Mouse (Mus musculus): ENCODE measurements around the gene Tmem119.

Gene Tmem119

GRCm38 (mm10) chr5:113772905-113773519 lies 27.3 kb downstream of the Tmem119 start:
- in situ Hi-C loops (cut with MboI; ENCODE audit: low sequenced_read_pairs) = no loop called here

GRCm38 (mm10) chr5:113772450-113772895 lies 27.8 kb downstream of the Tmem119 start, which contains the start of the genes Sart3 and Iscu:
Gene Sart3, minus strand, starts transcription at chr5:113772510.
Gene Iscu, plus strand, starts transcription at chr5:113772748.
- in situ Hi-C loops (cut with MboI; ENCODE audit: low sequenced_read_pairs) = no loop called here

DNA sequence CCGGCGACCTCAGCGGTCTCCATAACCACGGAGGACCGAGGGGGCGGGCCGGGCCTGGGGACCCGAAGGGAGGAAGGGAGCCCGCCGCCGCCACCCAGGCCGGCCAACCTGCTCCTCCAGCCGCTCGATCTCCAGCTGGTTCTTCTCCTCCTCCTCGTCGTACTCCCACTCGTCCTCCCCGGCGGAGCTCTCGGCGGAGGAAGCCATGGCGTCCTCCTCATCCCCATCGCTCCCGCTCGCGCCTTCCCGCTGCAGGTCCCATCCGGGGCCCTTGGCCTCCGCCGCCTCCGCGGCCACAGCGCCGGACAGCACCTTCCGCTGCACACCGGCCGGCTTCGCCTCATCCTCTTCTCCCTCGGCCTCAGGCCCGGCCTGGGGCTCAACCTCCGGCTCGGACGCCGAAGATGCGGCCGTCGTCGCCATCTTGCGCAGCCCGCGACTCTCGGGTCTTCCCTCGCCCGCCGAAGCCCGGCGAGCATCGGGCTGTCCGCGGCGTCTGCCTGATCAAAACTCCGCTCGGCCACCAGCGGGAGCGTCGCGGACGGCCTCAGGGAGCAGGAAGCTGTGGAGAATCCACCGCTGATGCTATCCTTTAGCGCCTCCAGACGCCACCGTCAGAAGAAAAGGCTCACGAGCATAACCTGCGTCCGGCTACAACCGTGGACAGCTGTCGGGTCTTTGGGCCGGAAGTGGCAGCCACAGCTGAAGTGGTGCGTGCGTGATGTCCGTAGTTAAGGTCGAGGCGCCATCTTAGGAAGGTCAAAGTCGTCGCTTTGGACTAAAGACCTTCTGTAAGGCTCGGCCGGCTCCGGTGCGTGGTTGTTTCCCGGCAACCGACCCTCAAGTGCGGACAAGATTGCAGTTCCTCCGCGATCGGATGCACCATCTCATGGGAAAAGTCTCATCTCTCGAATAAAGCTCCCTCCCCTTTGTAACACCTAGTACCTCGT lies 28.8 kb downstream of the Tmem119 start:
- in situ Hi-C loops (cut with MboI; ENCODE audit: low sequenced_read_pairs) = no loop called here

DNA sequence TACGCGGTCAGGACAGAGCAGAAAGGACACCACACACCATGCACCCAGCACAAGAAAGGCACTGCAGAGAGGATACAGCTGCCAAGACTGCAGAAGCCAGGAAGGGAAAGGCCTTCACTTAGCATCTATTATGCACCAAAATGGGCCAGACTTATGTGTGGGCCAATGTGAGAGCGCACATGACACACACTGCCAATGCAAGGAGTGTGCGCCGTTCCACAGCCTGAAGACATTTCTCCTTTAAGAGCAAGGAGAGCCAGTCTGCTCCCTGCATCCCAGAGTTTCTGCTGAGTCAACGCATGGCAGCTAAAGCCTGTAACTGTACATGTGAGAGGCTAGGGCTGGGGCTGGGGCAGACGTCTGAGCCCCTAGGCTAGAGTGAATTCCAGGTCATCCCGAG lies 31.5 kb downstream of the Tmem119 start:
- in situ Hi-C loops (cut with MboI; ENCODE audit: low sequenced_read_pairs) = no loop called here

DNA sequence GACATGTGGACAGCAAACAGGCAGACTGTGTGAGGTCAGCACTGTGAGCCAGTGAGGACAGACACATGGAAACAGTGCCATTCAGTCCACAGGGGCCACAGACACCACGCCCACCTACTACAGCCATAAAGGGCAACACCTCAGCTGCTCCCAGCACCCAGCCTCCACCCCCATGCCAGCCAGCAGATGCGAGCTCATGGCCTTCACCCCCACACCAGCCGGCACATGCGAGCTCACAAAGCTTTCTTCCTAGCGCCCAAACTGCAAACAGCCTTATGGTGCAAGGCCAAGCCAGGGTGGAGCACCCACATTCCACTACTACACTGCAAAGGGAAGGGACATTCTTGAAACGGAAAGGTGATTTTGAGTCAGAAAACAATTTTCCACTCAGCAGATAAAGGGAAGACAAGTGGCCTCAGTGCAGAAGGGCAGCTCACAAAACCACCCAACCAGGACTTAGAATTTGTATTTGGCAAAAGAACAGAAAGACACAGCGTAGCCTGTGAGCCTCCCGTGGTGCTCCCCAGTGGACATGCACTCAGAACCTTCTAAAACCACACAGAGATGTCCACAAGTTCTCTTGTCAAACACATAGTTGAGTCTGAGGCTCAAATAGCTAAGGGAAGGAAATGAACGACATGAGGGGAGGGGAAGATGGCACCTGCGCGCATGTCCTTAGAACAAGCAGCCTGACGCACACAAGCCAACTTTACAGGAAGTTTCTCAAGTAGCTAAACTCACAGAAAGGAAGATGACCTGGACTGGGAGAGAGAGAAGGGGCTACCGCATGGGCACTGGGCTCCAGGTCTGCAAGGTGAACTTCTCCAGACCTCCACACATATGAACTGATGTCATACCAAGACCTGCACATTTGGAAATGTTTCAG lies 34.4 kb downstream of the Tmem119 start:
- in situ Hi-C loops (cut with MboI; ENCODE audit: low sequenced_read_pairs) = no loop called here

- in situ Hi-C loops (cut with MboI; ENCODE audit: low sequenced_read_pairs) = no loop called here
Measured at GRCm38 (mm10) chr5:113764426-113764825, 35.9 kb downstream of the Tmem119 start.

DNA sequence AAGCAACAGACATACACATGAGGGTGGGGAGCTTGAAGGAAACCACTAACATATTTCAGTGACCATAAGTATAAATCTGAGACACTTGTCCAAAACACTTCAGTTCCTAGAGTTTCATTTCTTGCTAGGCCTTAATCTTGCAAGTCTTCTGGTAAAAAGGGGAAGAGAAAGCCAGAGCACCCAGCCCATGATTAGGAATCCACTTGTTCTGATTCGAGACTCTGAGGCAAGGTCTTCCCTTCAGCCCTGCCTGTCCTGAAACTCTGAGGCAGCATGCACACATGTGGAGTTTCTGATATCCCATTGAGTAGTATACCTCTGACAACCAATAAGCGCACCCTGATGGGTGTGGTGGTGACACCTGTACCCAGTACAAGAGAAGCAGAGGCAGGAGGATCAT lies 38.7 kb downstream of the Tmem119 start:
- in situ Hi-C loops (cut with MboI; ENCODE audit: low sequenced_read_pairs) = no loop called here

DNA sequence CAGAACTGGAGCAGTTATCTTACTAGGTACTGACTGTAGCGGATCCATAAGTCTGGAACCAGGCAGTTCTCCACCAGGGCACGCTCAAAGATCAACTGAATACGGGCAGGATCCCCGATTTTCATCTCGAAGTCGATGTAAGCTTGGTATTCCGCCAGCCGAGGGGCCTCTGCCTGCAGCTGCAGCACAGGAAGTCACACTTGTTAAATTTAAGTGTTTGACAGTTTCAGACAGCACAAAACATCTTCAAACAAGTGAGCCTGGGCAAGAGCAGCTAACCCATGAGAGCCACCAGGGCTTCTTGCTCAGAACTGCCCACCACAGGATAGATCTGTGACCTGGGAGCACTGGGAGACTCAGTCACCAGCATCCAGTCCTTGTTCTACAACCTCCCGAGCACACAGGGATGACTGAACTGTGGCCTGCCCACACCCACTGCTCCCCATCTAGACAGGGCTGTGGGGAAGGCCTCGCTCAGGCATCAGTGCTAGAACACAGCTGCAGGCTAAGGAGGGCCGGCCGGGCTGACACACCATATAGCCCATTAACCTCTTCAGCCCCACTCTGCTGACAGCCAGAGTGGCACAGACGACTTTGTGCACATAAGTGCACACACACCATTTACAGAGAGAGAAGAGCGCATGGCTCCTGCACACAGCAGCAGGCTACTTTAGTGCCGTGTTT lies 44.8 kb downstream of the Tmem119 start:
- in situ Hi-C loops (cut with MboI; ENCODE audit: low sequenced_read_pairs) = no loop called here

DNA sequence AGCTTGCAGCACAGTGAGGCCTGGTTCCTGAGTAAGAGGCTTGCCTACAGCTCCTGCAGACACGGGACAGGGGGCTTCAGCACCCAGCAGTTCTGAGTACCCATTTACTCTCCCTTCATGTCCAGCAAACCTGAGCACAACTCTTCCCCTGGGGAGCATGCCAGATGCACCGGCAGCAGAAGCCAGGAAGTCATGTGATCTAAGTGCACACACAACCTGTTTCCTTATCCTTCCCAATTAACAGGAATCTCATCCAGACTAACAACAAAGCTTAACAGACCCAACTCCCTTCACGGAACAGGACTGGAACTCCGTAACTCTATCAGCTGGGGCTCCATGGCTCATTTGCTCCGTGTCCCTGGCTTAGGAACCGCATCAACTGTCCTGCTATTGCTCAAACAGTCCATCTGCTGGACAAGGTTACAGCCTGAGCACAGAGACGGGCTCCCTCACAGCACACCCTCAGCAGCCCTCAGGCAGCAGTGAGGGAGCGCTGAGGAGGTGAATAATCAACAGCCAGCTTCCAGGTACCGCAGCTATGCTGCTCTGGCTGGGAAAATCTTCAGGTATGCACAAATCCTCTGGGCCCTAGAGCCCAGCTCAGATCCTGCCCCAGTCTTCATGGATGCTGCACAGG lies 48.7 kb downstream of the Tmem119 start:
- in situ Hi-C loops (cut with MboI; ENCODE audit: low sequenced_read_pairs) = no loop called here

GRCm38 (mm10) chr5:113748556-113749331 lies 51.6 kb downstream of the Tmem119 start:
- in situ Hi-C loops (cut with MboI; ENCODE audit: low sequenced_read_pairs) = no loop called here

- in situ Hi-C loops (cut with MboI; ENCODE audit: low sequenced_read_pairs) = no loop called here
Measured at GRCm38 (mm10) chr5:113747629-113748028, 52.7 kb downstream of the Tmem119 start.
